8 mouse cellular contexts compared by ENCODE assay signal in the genomic region with DNA sequence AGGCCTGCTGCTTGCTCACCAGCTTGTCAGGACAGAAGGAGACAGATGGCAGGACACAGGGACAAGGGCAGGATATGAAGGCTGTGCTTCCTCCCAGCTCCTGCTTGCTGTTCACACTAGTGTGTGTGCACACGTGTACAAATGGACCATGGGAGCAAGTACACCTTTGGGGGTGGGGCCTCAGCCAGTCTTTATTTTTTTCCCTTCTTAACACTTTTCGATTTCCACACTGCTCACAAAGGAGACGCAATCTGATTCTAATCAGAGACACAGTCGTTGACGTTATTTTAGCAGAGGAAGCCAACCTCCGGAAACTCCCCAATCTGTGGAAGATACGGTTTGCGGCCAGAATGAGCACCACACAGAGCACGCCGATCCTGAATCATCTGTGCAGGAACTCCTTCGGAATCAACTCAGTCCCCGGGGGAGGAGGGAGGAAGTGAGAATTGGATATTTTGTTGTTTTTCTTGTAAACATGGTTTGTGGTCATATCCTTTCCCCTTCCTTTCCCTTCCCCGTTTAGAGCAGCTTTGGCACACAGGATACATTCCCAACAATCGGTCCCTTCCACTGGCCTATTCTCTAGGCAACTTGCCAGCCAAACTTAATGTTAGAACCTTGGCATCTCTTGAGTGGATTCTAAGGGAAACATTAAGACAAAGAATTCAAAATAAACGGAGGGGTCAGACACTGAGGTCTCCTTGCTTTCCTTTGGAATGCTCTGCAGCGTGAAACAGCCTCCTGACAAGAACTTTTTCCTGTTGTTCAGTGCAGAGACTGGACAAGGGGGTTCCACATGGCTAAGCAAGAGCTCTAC. TPM values are rescaled to one million over a fixed set of nuclear protein-coding genes. Genes with fewer than 3 reads are reported as not detected.
A peak's percentile ranks its signal among the peaks of the same experiment; 100 is the strongest.
DNase-seq lines count a peak whose midpoint lies in the region; ATAC-seq and TF ChIP-seq lines count a peak whose summit lies in the region.

No protein-coding gene starts in this region.

- DNase-seq in gastrocnemius, adult 18-20 months (ENCODE audit: low spot score), result peak; percentile 69
- no peak for DNase-seq in gastrocnemius, postnatal 10 days
- peak; percentile 82 for DNase-seq in adipocyte (ENCODE audit: low spot score)
- peak; percentile 53 to 78 for DNase-seq in heart, adult 2 months
- peak; percentile 89 for DNase-seq in kidney, adult 9 months
- peak; percentile 74 for DNase-seq in lung, postnatal 14 days
- DNase-seq in right cerebral cortex, postnatal 14 days, result no peak

- H3K4me2 ChIP-seq in midbrain, embryonic 13.5 days (replicated peaks), result no peak overlapping the region

- no peak for ATAC-seq in midbrain, embryonic 13.5 days

- peaks cover 23% of the 10 kb centered on the region for H3K4me1 ChIP-seq in heart, adult 2 months (ENCODE audit: control insufficient read depth, insufficient read depth, low read length)
- no peaks in the 10 kb centered on the region for H3K4me1 ChIP-seq in midbrain, embryonic 13.5 days (replicated peaks)

- WGBS in heart, adult 2 months, result 25% methylated on average over 16 of the region's 16 CpGs
- WGBS in midbrain, embryonic 13.5 days, result 82% methylated on average over 16 of the region's 16 CpGs

- H3K27me3 ChIP-seq in heart, adult 2 months (ENCODE audit: control insufficient read depth, insufficient read depth, low read length), result no peaks in the 10 kb centered on the region
- no peaks in the 10 kb centered on the region for H3K27me3 ChIP-seq in midbrain, embryonic 13.5 days

- peak overlapping the region; percentile 81 for H3K27ac ChIP-seq in heart, adult 2 months
- H3K27ac ChIP-seq in midbrain, embryonic 13.5 days, result no peak overlapping the region

- no peak for TF ChIP-seq CTCF in heart, adult 2 months (IDR thresholded peaks at IDR 0.05)

- 0 out of 2 replicates have a peak, but pooled peaks have one; percentile 30 for TF ChIP-seq POLR2A in heart, adult 2 months (IDR thresholded peaks at IDR 0.05; ENCODE audit: insufficient read depth, low read depth, low read length)

- no peaks in the 10 kb centered on the region for H3K36me3 ChIP-seq in heart, adult 2 months (ENCODE audit: control insufficient read depth, insufficient read depth, low read length)
- H3K36me3 ChIP-seq in midbrain, embryonic 13.5 days, result no peaks in the 10 kb centered on the region

- H3K9me3 ChIP-seq in midbrain, embryonic 13.5 days, result no peaks in the 10 kb centered on the region

- no peak overlapping the region for H3K9ac ChIP-seq in heart, adult 2 months (ENCODE audit: low read depth, low read length)
- no peak overlapping the region for H3K9ac ChIP-seq in midbrain, embryonic 13.5 days (replicated peaks)

- no peaks in the 10 kb centered on the region for H3K79me2 ChIP-seq in heart, adult 2 months (replicated peaks; ENCODE audit: control insufficient read depth, insufficient read depth, low read length)

- H3K4me3 ChIP-seq in heart, adult 2 months, result no peak overlapping the region; the same call in 1 of the 2 replicates
- no peak overlapping the region for H3K4me3 ChIP-seq in midbrain, embryonic 13.5 days (replicated peaks)

- intact Hi-C loops in heart, adult 2 months (cut with DNase I), result loop anchor here (1.0 to 2.0 kb wide), 4 partner anchors 20 to 186 kb away; a partner anchor contains a TSS

- peak; percentile 84; the same call in 1 of the 2 replicates for TF ChIP-seq EP300 in heart, adult 2 months (IDR thresholded peaks at IDR 0.05; ENCODE audit: insufficient read depth, low read depth, low read length)

RNA-seq across cellular contexts. Expression of a gene that starts 6.7 kb away (rescaled TPM):
- not detected for total RNA-seq in gastrocnemius, adult 18-20 months (2021)
- under 1 TPM; 0.25 to 0.45 TPM for total RNA-seq in gastrocnemius, postnatal 10 days (2021)
- total RNA-seq in heart, adult 2 months (2021), result under 1 TPM; 0.20 to 0.26 TPM
- polyA plus RNA-seq in heart, adult 2 months (2012; rRNA removed), result 0.35 and 0.47 TPM in 2 replicates
- 0.13 and 0.28 TPM in 2 replicates for polyA plus RNA-seq in midbrain, embryonic 13.5 days (2015; fragmentation: Nextera tagmentation; extraction: Ambion mirVana)

Comparison
In these comparisons a context has a peak if more than half of its experiments do, and no peak if none do; other contexts are left out.
1. DNase-seq: peak in gastrocnemius, adult 18-20 months (single experiment), adipocyte (single experiment), heart, adult 2 months (2 of 2), kidney, adult 9 months (single experiment) and lung, postnatal 14 days (single experiment); none in gastrocnemius, postnatal 10 days (single experiment) and right cerebral cortex, postnatal 14 days (single experiment).